Mouse (Mus musculus): Measurements from ENCODE around the gene Hlf. TPM values are rescaled to one million over a fixed set of nuclear protein-coding genes. Genes with fewer than 3 reads are reported as not detected.

The Hlf gene
- polyA plus RNA-seq, 1 experiment from 2014 or later, result 1.6 TPM

GRCm38 (mm10) chr11:90345746-90346145, 44.9 kb downstream of the Hlf start:
- Histone ChIP-seq H3K4me3 (ENCODE audit: low read depth, low read length) (no peak overlapping the region), H3K27ac (replicated peaks; ENCODE audit: low read depth, low read length) (no peak overlapping the region), H3K4me1 (ENCODE audit: control insufficient read depth, insufficient read depth, low read length) (no peaks in the 10 kb centered on the region), H3K9me3 (replicated peaks; ENCODE audit: control insufficient read depth, low read length) (no peaks in the 10 kb centered on the region), H3K27me3 (ENCODE audit: control insufficient read depth, insufficient read depth, low read length) (no peaks in the 10 kb centered on the region), H3K9ac (replicated peaks; ENCODE audit: low read length) (no peak overlapping the region), H3K4me2 (ENCODE audit: low read depth, low read length) (no peak overlapping the region), H3K36me3 (replicated peaks; ENCODE audit: control insufficient read depth, insufficient read depth, low read depth, low read length) (no peaks in the 10 kb centered on the region)
- DNase-seq (ENCODE audit: low spot score) (no peak), ATAC-seq (replicated peaks; ENCODE audit: insufficient number of reproducible peaks, low FRiP score, low TSS enrichment, low read depth) (no peak)
- 89% methylated on average over 11 of the region's 11 CpGs for WGBS

GRCm38 (mm10) chr11:90342858-90343257, 47.8 kb downstream of the Hlf start:
- no peak overlapping the region for H3K4me3 ChIP-seq (ENCODE audit: low read depth, low read length)
- H3K4me1 ChIP-seq (ENCODE audit: control insufficient read depth, insufficient read depth, low read length), result no peaks in the 10 kb centered on the region
- no peak overlapping the region for H3K9ac ChIP-seq (replicated peaks; ENCODE audit: low read length)
- H3K4me2 ChIP-seq (ENCODE audit: low read depth, low read length), result no peak overlapping the region
- no peaks in the 10 kb centered on the region for H3K27me3 ChIP-seq (ENCODE audit: control insufficient read depth, insufficient read depth, low read length)
- no peaks in the 10 kb centered on the region for H3K9me3 ChIP-seq (replicated peaks; ENCODE audit: control insufficient read depth, low read length)
- no peaks in the 10 kb centered on the region for H3K36me3 ChIP-seq (replicated peaks; ENCODE audit: control insufficient read depth, insufficient read depth, low read depth, low read length)
- DNase-seq (ENCODE audit: low spot score) (no peak), ATAC-seq (replicated peaks; ENCODE audit: insufficient number of reproducible peaks, low FRiP score, low TSS enrichment, low read depth) (no peak)
- 90% methylated on average over 5 of the region's 5 CpGs for WGBS
- H3K27ac ChIP-seq (replicated peaks; ENCODE audit: low read depth, low read length), result no peak overlapping the region

- ATAC-seq (replicated peaks; ENCODE audit: insufficient number of reproducible peaks, low FRiP score, low TSS enrichment, low read depth), result no peak
- H3K9ac ChIP-seq (replicated peaks; ENCODE audit: low read length), result no peak overlapping the region
- H3K4me3 ChIP-seq (ENCODE audit: low read depth, low read length), result no peak overlapping the region
- H3K27ac ChIP-seq (replicated peaks; ENCODE audit: low read depth, low read length), result no peak overlapping the region
- no peak overlapping the region for H3K4me2 ChIP-seq (ENCODE audit: low read depth, low read length)
- DNase-seq (ENCODE audit: low spot score), result no peak
- no peaks in the 10 kb centered on the region for H3K4me1 ChIP-seq (ENCODE audit: control insufficient read depth, insufficient read depth, low read length)
- WGBS, result 80% methylated on average over 5 of the region's 5 CpGs
- H3K36me3 ChIP-seq (replicated peaks; ENCODE audit: control insufficient read depth, insufficient read depth, low read depth, low read length), result no peaks in the 10 kb centered on the region
- no peaks in the 10 kb centered on the region for H3K9me3 ChIP-seq (replicated peaks; ENCODE audit: control insufficient read depth, low read length)
- H3K27me3 ChIP-seq (ENCODE audit: control insufficient read depth, insufficient read depth, low read length), result no peaks in the 10 kb centered on the region
Observed at GRCm38 (mm10) chr11:90342267-90342666, 48.4 kb downstream of the Hlf start.

- Histone ChIP-seq H3K4me1 (ENCODE audit: control insufficient read depth, insufficient read depth, low read length) (no peaks in the 10 kb centered on the region), H3K9ac (replicated peaks; ENCODE audit: low read length) (no peak overlapping the region), H3K27ac (replicated peaks; ENCODE audit: low read depth, low read length) (no peak overlapping the region), H3K4me2 (ENCODE audit: low read depth, low read length) (no peak overlapping the region), H3K36me3 (replicated peaks; ENCODE audit: control insufficient read depth, insufficient read depth, low read depth, low read length) (no peaks in the 10 kb centered on the region), H3K27me3 (ENCODE audit: control insufficient read depth, insufficient read depth, low read length) (no peaks in the 10 kb centered on the region), H3K9me3 (replicated peaks; ENCODE audit: control insufficient read depth, low read length) (no peaks in the 10 kb centered on the region), H3K4me3 (ENCODE audit: low read depth, low read length) (no peak overlapping the region)
- ATAC-seq (replicated peaks; ENCODE audit: insufficient number of reproducible peaks, low FRiP score, low TSS enrichment, low read depth) (no peak), DNase-seq (ENCODE audit: low spot score) (no peak)
- 92% methylated on average over 13 of the region's 13 CpGs for WGBS
Observed at GRCm38 (mm10) chr11:90340836-90341235, 49.9 kb downstream of the Hlf start.

GRCm38 (mm10) chr11:90334816-90335215, 55.9 kb downstream of the Hlf start:
- 55% methylated on average over 1 of the region's 1 CpGs for WGBS
- H3K4me3 ChIP-seq (ENCODE audit: low read depth, low read length), result no peak overlapping the region

GRCm38 (mm10) chr11:90332737-90333136, 58.0 kb downstream of the Hlf start:
- no peaks in the 10 kb centered on the region for H3K36me3 ChIP-seq (replicated peaks; ENCODE audit: control insufficient read depth, insufficient read depth, low read depth, low read length)

More at GRCm38 (mm10) chr11:90334816-90335215, 55.9 kb downstream of the Hlf start:
- Histone ChIP-seq H3K4me1 (ENCODE audit: control insufficient read depth, insufficient read depth, low read length) (no peaks in the 10 kb centered on the region), H3K27ac (replicated peaks; ENCODE audit: low read depth, low read length) (no peak overlapping the region), H3K36me3 (replicated peaks; ENCODE audit: control insufficient read depth, insufficient read depth, low read depth, low read length) (no peaks in the 10 kb centered on the region), H3K27me3 (ENCODE audit: control insufficient read depth, insufficient read depth, low read length) (no peaks in the 10 kb centered on the region), H3K9ac (replicated peaks; ENCODE audit: low read length) (no peak overlapping the region), H3K4me2 (ENCODE audit: low read depth, low read length) (no peak overlapping the region), H3K9me3 (replicated peaks; ENCODE audit: control insufficient read depth, low read length) (no peaks in the 10 kb centered on the region)
- DNase-seq (ENCODE audit: low spot score), result no peak
- ATAC-seq (replicated peaks; ENCODE audit: insufficient number of reproducible peaks, low FRiP score, low TSS enrichment, low read depth), result no peak

GRCm38 (mm10) chr11:90330202-90330694, 60.4 kb downstream of the Hlf start:
- no peaks in the 10 kb centered on the region for H3K27me3 ChIP-seq (ENCODE audit: control insufficient read depth, insufficient read depth, low read length)
- no peaks in the 10 kb centered on the region for H3K4me1 ChIP-seq (ENCODE audit: control insufficient read depth, insufficient read depth, low read length)
- 89% methylated on average over 9 of the region's 9 CpGs for WGBS
- no peak overlapping the region for H3K4me3 ChIP-seq (ENCODE audit: low read depth, low read length)
- H3K9ac ChIP-seq (replicated peaks; ENCODE audit: low read length), result no peak overlapping the region
- ATAC-seq (replicated peaks; ENCODE audit: insufficient number of reproducible peaks, low FRiP score, low TSS enrichment, low read depth), result no peak
- no peak for DNase-seq (ENCODE audit: low spot score)
- no peaks in the 10 kb centered on the region for H3K9me3 ChIP-seq (replicated peaks; ENCODE audit: control insufficient read depth, low read length)
- no peak overlapping the region for H3K4me2 ChIP-seq (ENCODE audit: low read depth, low read length)
- no peaks in the 10 kb centered on the region for H3K36me3 ChIP-seq (replicated peaks; ENCODE audit: control insufficient read depth, insufficient read depth, low read depth, low read length)
- H3K27ac ChIP-seq (replicated peaks; ENCODE audit: low read depth, low read length), result no peak overlapping the region

More at GRCm38 (mm10) chr11:90332737-90333136, 58.0 kb downstream of the Hlf start:
- Histone ChIP-seq H3K27ac (replicated peaks; ENCODE audit: low read depth, low read length) (no peak overlapping the region), H3K4me3 (ENCODE audit: low read depth, low read length) (no peak overlapping the region), H3K27me3 (ENCODE audit: control insufficient read depth, insufficient read depth, low read length) (no peaks in the 10 kb centered on the region), H3K4me2 (ENCODE audit: low read depth, low read length) (no peak overlapping the region), H3K9ac (replicated peaks; ENCODE audit: low read length) (no peak overlapping the region), H3K9me3 (replicated peaks; ENCODE audit: control insufficient read depth, low read length) (no peaks in the 10 kb centered on the region), H3K4me1 (ENCODE audit: control insufficient read depth, insufficient read depth, low read length) (no peaks in the 10 kb centered on the region)
- DNase-seq (ENCODE audit: low spot score) (no peak), ATAC-seq (replicated peaks; ENCODE audit: insufficient number of reproducible peaks, low FRiP score, low TSS enrichment, low read depth) (no peak)
- WGBS, result 74% methylated on average over 4 of the region's 4 CpGs

- Histone ChIP-seq H3K27ac (replicated peaks; ENCODE audit: low read depth, low read length) (no peak overlapping the region), H3K36me3 (replicated peaks; ENCODE audit: control insufficient read depth, insufficient read depth, low read depth, low read length) (no peaks in the 10 kb centered on the region), H3K4me2 (ENCODE audit: low read depth, low read length) (no peak overlapping the region), H3K4me1 (ENCODE audit: control insufficient read depth, insufficient read depth, low read length) (no peaks in the 10 kb centered on the region), H3K27me3 (ENCODE audit: control insufficient read depth, insufficient read depth, low read length) (no peaks in the 10 kb centered on the region), H3K4me3 (ENCODE audit: low read depth, low read length) (no peak overlapping the region), H3K9ac (replicated peaks; ENCODE audit: low read length) (no peak overlapping the region), H3K9me3 (replicated peaks; ENCODE audit: control insufficient read depth, low read length) (no peaks in the 10 kb centered on the region)
- WGBS, result 59% methylated on average over 1 of the region's 1 CpGs
- no peak for DNase-seq (ENCODE audit: low spot score)
- ATAC-seq (replicated peaks; ENCODE audit: insufficient number of reproducible peaks, low FRiP score, low TSS enrichment, low read depth), result no peak
Observed at GRCm38 (mm10) chr11:90326836-90327235, 63.9 kb downstream of the Hlf start.
